Mouse (Mus musculus) liver, adult (tissue): ENCODE data around the gene Snx8.

ENCODE experiments used
- GATA4 ChIP-seq: IDR thresholded peaks from 2 replicates; pipeline ENCODE4 v1.6.1; 2014; ENCODE audit warnings: mild to moderate bottlenecking, low read length; ENCODE audit not compliant: insufficient replicate concordance

Snx8 gene

GRCm38 (mm10) chr5:140391981-140392380 is 2.9 kb upstream of the Snx8 start:
- no peak for TF ChIP-seq GATA4

- TF ChIP-seq GATA4, result peak; percentile 24; the same call in 1 of the 2 replicates
Measured at GRCm38 (mm10) chr5:140391435-140391834, 2.4 kb upstream of the Snx8 start.

- no peak for TF ChIP-seq GATA4
Measured at GRCm38 (mm10) chr5:140389647-140390046, 585 bp upstream of the Snx8 start.

- no peak for TF ChIP-seq GATA4
Measured at GRCm38 (mm10) chr5:140387816-140388510, 1.1 kb downstream of the Snx8 start.

DNA sequence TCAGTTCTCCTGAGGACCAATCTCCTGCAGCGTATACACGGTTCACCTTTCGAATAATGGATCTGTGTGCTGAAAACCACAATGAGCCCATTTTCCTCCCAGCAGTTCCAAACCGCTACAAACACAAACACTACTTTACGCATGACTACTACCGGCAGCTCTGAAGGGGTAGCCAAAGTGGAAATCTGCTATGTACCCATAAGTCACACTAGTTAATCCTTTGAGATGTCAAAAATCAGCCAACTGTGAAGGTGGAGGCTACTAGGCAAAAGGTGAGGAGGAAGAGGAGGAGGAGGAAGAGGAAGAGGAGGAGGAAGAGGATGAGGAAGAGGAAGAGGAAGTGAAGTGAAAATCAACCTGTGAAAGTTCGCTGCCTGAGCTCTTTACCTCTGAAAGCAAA is 1.8 kb downstream of the Snx8 start:
- no peak for TF ChIP-seq GATA4

- TF ChIP-seq GATA4, result no peak
Measured at GRCm38 (mm10) chr5:140384462-140384861, 4.6 kb downstream of the Snx8 start.

GRCm38 (mm10) chr5:140383559-140383958 is 5.5 kb downstream of the Snx8 start:
- no peak for TF ChIP-seq GATA4

DNA sequence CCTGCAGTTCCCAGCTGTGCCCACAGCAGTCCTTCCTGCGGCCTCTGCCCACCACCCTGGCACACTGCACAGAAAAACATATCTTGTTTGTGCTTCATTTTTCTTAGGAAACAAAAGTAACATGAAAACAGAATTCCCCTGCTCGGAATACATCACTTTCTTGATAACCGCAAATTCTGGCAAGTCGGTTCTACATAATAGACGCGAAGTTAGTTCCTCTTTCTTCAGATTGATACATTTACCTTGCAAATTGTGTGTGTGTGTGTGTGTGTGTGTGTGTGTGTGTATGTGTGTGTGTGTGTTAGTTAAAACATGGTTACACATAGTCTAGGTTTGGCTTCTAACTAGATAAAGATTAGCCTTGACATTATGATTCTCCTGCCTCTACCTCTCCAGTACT is 6.4 kb downstream of the Snx8 start:
- no peak for TF ChIP-seq GATA4

DNA sequence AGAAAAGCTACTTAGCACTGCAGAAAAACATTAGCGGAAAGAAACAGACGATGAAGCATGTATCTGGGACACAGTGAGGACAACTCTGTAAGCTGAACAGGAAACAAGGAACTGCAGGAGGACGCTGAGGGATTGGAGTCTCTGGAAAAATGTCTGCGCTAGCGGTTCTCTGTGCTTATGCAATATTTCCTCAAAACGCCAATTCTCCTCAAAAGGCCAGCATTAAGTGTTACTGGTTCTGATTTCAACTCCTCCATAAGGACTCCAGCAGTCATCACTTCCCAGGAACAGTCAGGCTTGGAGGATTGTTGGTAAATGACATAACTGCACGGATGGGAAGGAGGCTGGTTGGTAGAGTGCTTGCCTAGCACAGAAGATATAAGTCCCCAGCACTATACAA is 7.9 kb downstream of the Snx8 start:
- no peak for TF ChIP-seq GATA4

DNA sequence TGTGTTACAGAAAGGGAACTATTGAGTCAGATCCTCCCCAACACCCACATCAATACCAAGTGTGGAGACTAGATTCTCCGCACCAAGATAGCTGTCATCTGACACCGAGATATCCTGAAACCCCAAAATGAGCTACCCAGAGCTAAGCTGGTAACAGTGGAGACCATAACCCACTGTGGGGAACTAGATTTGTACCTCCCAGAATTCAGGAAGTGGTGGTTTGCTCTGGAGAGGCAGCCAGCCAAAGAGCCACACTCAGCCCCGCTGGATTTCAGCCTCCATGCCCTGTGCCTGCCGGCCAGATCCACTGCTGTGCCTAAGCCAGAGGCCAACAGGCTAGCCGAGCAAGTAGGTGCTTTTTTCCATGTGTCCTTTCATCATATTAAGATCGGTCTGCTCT is 9.8 kb downstream of the Snx8 start:
- TF ChIP-seq GATA4, result no peak

DNA sequence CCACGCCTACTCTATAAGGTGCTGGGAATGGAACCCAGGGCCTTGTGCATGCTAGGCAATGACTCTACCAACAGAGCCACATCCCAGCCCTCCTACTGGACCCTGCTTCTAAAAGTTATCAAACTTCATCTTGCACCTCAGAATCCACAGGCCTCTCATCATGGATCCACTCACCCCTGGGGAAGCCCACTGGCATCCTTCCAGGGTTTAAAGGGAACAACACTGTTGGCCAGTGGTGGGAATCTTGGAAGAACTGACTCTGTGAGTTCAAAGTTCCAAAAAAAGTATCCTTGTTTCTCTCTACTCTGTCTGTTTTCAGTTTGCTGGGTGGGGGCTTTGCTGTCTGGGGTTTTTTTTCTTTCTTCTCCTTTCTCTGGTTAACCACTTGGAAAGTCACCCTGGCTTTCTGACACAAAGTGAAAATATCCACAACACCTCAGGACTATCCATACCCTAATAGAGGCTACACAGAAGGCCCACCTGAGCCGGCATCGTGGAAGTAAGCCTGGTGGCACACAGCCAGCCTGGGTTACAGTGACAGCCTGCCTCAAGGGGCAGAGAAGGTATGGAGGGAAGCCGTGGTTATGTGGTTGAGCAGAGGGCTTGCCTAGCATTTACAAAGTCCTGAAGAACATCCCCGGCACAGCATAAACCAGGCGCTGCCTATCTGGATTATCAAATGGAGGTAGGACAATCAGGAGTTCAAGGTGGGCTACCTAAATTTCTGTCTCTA is 10.8 kb downstream of the Snx8 start:
- no peak for TF ChIP-seq GATA4

DNA sequence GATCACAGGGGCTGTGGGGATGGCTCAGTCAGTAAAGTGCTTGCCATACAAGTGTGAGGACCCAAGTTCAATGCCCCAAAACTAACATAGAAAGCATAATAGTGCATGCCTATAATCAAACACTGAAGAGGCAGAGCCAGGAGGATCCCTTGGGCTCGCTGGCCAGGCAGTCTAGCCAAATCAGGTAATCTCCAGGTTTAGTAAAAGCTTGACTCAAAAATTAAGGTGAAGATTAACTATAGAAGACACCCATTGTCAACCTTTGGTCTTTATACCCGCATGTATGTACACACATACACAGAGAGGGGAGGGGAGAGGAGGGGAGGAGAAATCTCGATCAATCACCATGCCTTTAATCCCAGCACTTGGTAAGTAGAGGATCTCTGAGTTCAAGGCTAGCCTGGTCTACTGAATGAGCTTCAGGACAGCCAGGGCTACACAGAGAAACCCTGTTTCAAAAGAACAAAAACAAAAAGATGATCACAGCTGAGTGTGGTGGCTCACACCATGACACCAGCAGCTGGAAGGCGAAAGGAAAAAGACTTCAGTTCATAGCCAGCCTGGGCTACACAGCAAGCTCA is 13.7 kb downstream of the Snx8 start:
- TF ChIP-seq GATA4, result no peak

DNA sequence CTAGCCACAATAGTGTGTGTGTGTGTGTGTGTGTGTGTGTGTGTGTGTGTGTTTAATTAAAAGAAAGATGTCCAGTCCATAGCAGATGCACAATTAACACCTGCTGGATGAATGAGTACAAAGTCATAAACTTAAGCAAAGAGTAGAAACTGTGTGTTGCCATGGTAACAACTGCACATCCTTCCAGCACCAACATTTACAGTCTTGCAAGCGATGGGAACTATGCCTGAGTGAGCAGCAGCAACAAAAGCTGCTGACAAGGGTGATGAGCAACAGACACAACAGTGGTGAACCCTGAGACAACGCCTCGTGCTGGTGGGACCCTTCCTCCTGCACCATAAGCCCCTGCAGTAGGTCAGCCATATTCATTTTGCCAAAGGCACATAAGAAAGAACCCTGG is 14.8 kb downstream of the Snx8 start:
- no peak for TF ChIP-seq GATA4

GRCm38 (mm10) chr5:140373711-140374110 is 15.4 kb downstream of the Snx8 start:
- TF ChIP-seq GATA4, result no peak

DNA sequence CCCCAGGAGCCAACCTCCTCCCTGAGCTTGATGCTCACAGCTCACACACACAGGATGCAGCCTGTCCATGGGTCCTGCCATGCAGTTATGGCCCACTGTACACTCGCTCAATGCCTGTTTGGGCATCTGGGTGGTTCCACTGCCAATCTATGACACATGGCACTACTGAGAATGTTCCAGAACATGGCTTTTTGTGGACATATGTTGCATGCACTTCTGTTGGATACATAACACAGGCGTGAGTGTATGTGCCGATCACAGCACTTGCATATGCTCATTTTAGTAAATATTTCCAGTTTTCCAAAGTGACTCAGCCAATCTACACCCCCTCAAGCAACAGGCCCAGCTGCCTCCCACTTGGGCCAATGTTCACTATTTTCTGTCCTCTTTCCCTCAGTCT is 17.4 kb downstream of the Snx8 start:
- no peak for TF ChIP-seq GATA4

GRCm38 (mm10) chr5:140370446-140371254 is 18.4 kb downstream of the Snx8 start:
- TF ChIP-seq GATA4, result peak; percentile 84; the same call in 1 of the 2 replicates

DNA sequence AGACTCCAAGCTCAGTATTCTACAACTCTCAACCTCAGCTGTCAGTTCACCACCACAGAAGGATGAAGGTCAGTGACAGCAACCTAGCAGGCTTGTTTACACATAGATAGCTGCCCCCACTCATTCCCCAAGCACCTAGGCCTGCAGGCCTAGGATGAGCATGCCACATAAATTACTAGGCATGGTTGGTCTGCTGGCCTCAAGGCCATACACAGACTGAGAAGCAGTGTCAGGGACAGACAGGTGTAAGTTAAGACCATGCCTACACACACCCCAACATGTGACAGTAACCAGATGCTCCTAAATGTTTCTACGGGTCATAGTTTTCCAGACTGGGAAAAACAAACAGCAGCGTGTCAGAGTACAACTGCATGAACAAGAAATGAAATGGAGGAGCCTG is 19.6 kb downstream of the Snx8 start:
- TF ChIP-seq GATA4, result no peak
